Comparison of ENCODE assay signal across 21 mouse cellular contexts in genomic region chr11:72805232-72805631, GRCm38 (mm10). TPM values are rescaled to one million over a fixed set of nuclear protein-coding genes. Genes with fewer than 3 reads are reported as not detected.
DNase-seq lines count a peak whose midpoint lies in the region; ATAC-seq and TF ChIP-seq lines count a peak whose summit lies in the region.
"Had no signal": no experiment of that assay in that cellular context is flagged by ENCODE, and none has a peak within 500 bp of the region (broad histone marks: within the 10 kb centered on the region; RNA-seq: fewer than 3 reads in every experiment).

No protein-coding gene starts in this region.

- no peak for TF ChIP-seq POLR2A in thymus, adult 2 months (IDR thresholded peaks at IDR 0.05; ENCODE audit: control insufficient read depth, extremely low read depth, insufficient read depth, low read length, poor library complexity)

- no peak overlapping the region for H3K4me3 ChIP-seq in intestine, embryonic 15.5 days (replicated peaks)
- H3K4me3 ChIP-seq in thymus, adult 2 months (ENCODE audit: control insufficient read depth, insufficient read depth, low read length) = no peak overlapping the region
- H3K4me3 ChIP-seq in hindbrain, embryonic 14.5 days (replicated peaks; ENCODE audit: low read length) = no peak overlapping the region
- H3K4me3 ChIP-seq: forebrain, embryonic 10.5 days; forebrain, embryonic 13.5 days had no signal

- ATAC-seq in intestine, embryonic 15.5 days = peak; percentile 52; the same call in 1 of the 2 replicates
- 0 out of 2 replicates have a peak, but pooled peaks have one; percentile 11 for ATAC-seq in megakaryocyte progenitor cell, adult 5-6 weeks (replicated peaks; ENCODE audit: poor library complexity)
- ATAC-seq in hindbrain, embryonic 14.5 days (ENCODE audit: low FRiP score) = no peak
- ATAC-seq: CD4-positive, CD25-positive, alpha-beta regulatory T cell, adult 4 months; forebrain, embryonic 13.5 days; forebrain, embryonic 16.5 days; hindbrain, embryonic 16.5 days; Patski had no signal

- no peak for TF ChIP-seq CTCF in thymus, adult 2 months (IDR thresholded peaks at IDR 0.05; ENCODE audit: borderline replicate concordance, control insufficient read depth, extremely low read depth, insufficient read depth, low read length, poor library complexity)

- no peak overlapping the region for H3K9ac ChIP-seq in intestine, embryonic 15.5 days
- no peak overlapping the region for H3K9ac ChIP-seq in hindbrain, embryonic 14.5 days
- H3K9ac ChIP-seq: forebrain, embryonic 13.5 days had no signal

- H3K36me3 ChIP-seq in intestine, embryonic 15.5 days = no peaks in the 10 kb centered on the region
- no peaks in the 10 kb centered on the region for H3K36me3 ChIP-seq in thymus, adult 2 months (ENCODE audit: control insufficient read depth, insufficient read depth, low read length)
- H3K36me3 ChIP-seq in hindbrain, embryonic 14.5 days (replicated peaks; ENCODE audit: control insufficient read depth, insufficient read depth) = no peaks in the 10 kb centered on the region; the same call in 1 of the 2 replicates
- H3K36me3 ChIP-seq: forebrain, embryonic 10.5 days had no signal

- H3K27ac ChIP-seq in intestine, embryonic 15.5 days = no peak overlapping the region
- H3K27ac ChIP-seq in thymus, adult 2 months (ENCODE audit: control insufficient read depth, insufficient read depth, low read length) = no peak overlapping the region
- H3K27ac ChIP-seq in hindbrain, embryonic 14.5 days = no peak overlapping the region
- H3K27ac ChIP-seq: forebrain, embryonic 10.5 days; forebrain, embryonic 13.5 days had no signal

- peaks cover 8% of the 10 kb centered on the region for H3K4me1 ChIP-seq in intestine, embryonic 15.5 days (replicated peaks)
- no peaks in the 10 kb centered on the region for H3K4me1 ChIP-seq in thymus, adult 2 months (replicated peaks; ENCODE audit: control insufficient read depth, insufficient read depth, low read length)
- no peaks in the 10 kb centered on the region for H3K4me1 ChIP-seq in hindbrain, embryonic 14.5 days (replicated peaks; ENCODE audit: control insufficient read depth, insufficient read depth, low read length)
- H3K4me1 ChIP-seq: forebrain, embryonic 10.5 days had no signal

- H3K4me2 ChIP-seq in intestine, embryonic 15.5 days (replicated peaks) = no peak overlapping the region
- H3K4me2 ChIP-seq in hindbrain, embryonic 14.5 days (replicated peaks) = no peak overlapping the region
- H3K4me2 ChIP-seq: forebrain, embryonic 13.5 days; heart, embryonic 11.5 days had no signal

- peak; percentile 62 for DNase-seq in MEL-GATA-1-ER (ENCODE audit: extremely low read depth, low read depth)
- DNase-seq in thymus, adult 2 months = no peak
- no peak for DNase-seq in spleen, adult 12 weeks (ENCODE audit: low spot score)
- no peak for DNase-seq in hindbrain, embryonic 14.5 days (ENCODE audit: low spot score)
- DNase-seq: adrenal gland, postnatal 10 days; adrenal gland, postnatal 36 days; cerebellum, adult 18-20 months; cerebellum, adult 9-10 months; cerebellum, postnatal 14 days; gastrocnemius, postnatal 10 days; gastrocnemius, postnatal 36 days; heart, postnatal 36 days had no signal

- 79% methylated on average over 3 of the region's 3 CpGs for WGBS in intestine, embryonic 15.5 days
- 96% methylated on average over 3 of the region's 3 CpGs for WGBS in thymus, adult 2 months
- WGBS in hindbrain, embryonic 14.5 days = 94% methylated on average over 3 of the region's 3 CpGs

- no peaks in the 10 kb centered on the region for H3K27me3 ChIP-seq in intestine, embryonic 15.5 days (replicated peaks)
- no peaks in the 10 kb centered on the region for H3K27me3 ChIP-seq in thymus, adult 2 months (ENCODE audit: control insufficient read depth, insufficient read depth, low read length)
- no peaks in the 10 kb centered on the region for H3K27me3 ChIP-seq in hindbrain, embryonic 14.5 days (ENCODE audit: control insufficient read depth, insufficient read depth, low read length)
- H3K27me3 ChIP-seq: forebrain, embryonic 13.5 days; Patski had no signal

- H3K9me3 ChIP-seq in intestine, embryonic 15.5 days = no peaks in the 10 kb centered on the region
- H3K9me3 ChIP-seq in hindbrain, embryonic 14.5 days (ENCODE audit: control insufficient read depth, low read length) = no peaks in the 10 kb centered on the region
- H3K9me3 ChIP-seq: forebrain, embryonic 10.5 days; forebrain, embryonic 13.5 days had no signal

RNA-seq across cellular contexts. Expression of gene Zzef1, which starts 9.2 kb away (rescaled TPM):
- polyA plus RNA-seq in intestine, embryonic 15.5 days (2015; fragmentation: Nextera tagmentation; extraction: Ambion mirVana) = 10.5 and 12.6 TPM in 2 replicates
- total RNA-seq in megakaryocyte progenitor cell, adult 5-6 weeks (2015) = 18.2 and 24.5 TPM in 2 replicates
- 18.1 and 25.2 TPM in 2 replicates for total RNA-seq in megakaryocyte progenitor cell, adult 5-6 weeks (2017)
- polyA plus RNA-seq in thymus, adult 2 months (2012; rRNA removed) = 52.8 and 54.0 TPM in 2 replicates
- polyA plus RNA-seq in hindbrain, embryonic 14.5 days (2014; fragmentation: Nextera tagmentation; extraction: Ambion mirVana) = 16.4 and 18.5 TPM in 2 replicates

RNA-seq across cellular contexts. Expression of gene Cyb5d2, which starts 9.3 kb away (rescaled TPM):
- polyA plus RNA-seq in intestine, embryonic 15.5 days (2015; fragmentation: Nextera tagmentation; extraction: Ambion mirVana) = 4.1 and 4.8 TPM in 2 replicates
- 4.2 and 4.3 TPM in 2 replicates for total RNA-seq in megakaryocyte progenitor cell, adult 5-6 weeks (2015)
- total RNA-seq in megakaryocyte progenitor cell, adult 5-6 weeks (2017) = 3.7 and 4.9 TPM in 2 replicates
- polyA plus RNA-seq in thymus, adult 2 months (2012; rRNA removed) = 3.6 and 4.8 TPM in 2 replicates
- 5.9 and 7.3 TPM in 2 replicates for polyA plus RNA-seq in hindbrain, embryonic 14.5 days (2014; fragmentation: Nextera tagmentation; extraction: Ambion mirVana)
